Comparison of ENCODE assay signal across 8 mouse cellular contexts in genomic region chr17:34026221-34026620, GRCm38 (mm10). TPM values are rescaled to one million over a fixed set of nuclear protein-coding genes. Genes with fewer than 3 reads are reported as not detected.
A peak's percentile ranks its signal among the peaks of the same experiment; 100 is the strongest.
DNase-seq lines count a peak whose midpoint lies in the region; ATAC-seq and TF ChIP-seq lines count a peak whose summit lies in the region.

No protein-coding gene starts in this region.

- 42% methylated on average over 2 of the region's 2 CpGs for WGBS in lung, embryonic 15.5 days
- WGBS in hindbrain, embryonic 15.5 days: 18% methylated on average over 2 of the region's 2 CpGs

- DNase-seq in cerebellum, adult 11-12 months: peak; percentile 62
- no peak for DNase-seq in cerebellum, adult 9-11 months
- DNase-seq in lung, postnatal 36 days: no peak
- DNase-seq in spleen, postnatal 10 days (ENCODE audit: low spot score in 2 of 2): no peak
- DNase-seq in frontal cortex, postnatal 14 days (ENCODE audit: low spot score in 2 of 2): no peak

- ATAC-seq in lung, embryonic 15.5 days (ENCODE audit: borderline replicate concordance, extremely low read depth, low FRiP score, low TSS enrichment): no peak
- ATAC-seq in hindbrain, embryonic 15.5 days (ENCODE audit: low FRiP score, low read depth): no peak

- H3K9me3 ChIP-seq in lung, embryonic 15.5 days: no peaks in the 10 kb centered on the region
- H3K9me3 ChIP-seq in hindbrain, embryonic 15.5 days: no peaks in the 10 kb centered on the region

- peaks cover 22% of the 10 kb centered on the region for H3K79me2 ChIP-seq in myocyte (ENCODE audit: control insufficient read depth, insufficient read depth)

- H3K9ac ChIP-seq in lung, embryonic 15.5 days: no peak overlapping the region
- H3K9ac ChIP-seq in hindbrain, embryonic 15.5 days: peak overlapping the region; percentile 91; the same call in 1 of the 2 replicates

- H3K27ac ChIP-seq in lung, embryonic 15.5 days: no peak overlapping the region
- H3K27ac ChIP-seq in hindbrain, embryonic 15.5 days (replicated peaks): peak overlapping the region; percentile 98

- H3K4me2 ChIP-seq in lung, embryonic 15.5 days: peak overlapping the region; percentile 94
- H3K4me2 ChIP-seq in hindbrain, embryonic 15.5 days: peak overlapping the region; percentile 92
- H3K4me2 ChIP-seq in myocyte (ENCODE audit: low read depth): peak overlapping the region; percentile 18

- TF ChIP-seq POLR2A in myocyte (IDR thresholded peaks at IDR 0.05; ENCODE audit: insufficient read length, low read depth): no peak

- H3K4me1 ChIP-seq in lung, embryonic 15.5 days: peaks cover 65% of the 10 kb centered on the region
- peaks cover 77% of the 10 kb centered on the region for H3K4me1 ChIP-seq in hindbrain, embryonic 15.5 days (replicated peaks)

- peaks cover 40% of the 10 kb centered on the region for H3K36me3 ChIP-seq in lung, embryonic 15.5 days
- H3K36me3 ChIP-seq in hindbrain, embryonic 15.5 days: peaks cover 21% of the 10 kb centered on the region
- H3K36me3 ChIP-seq in myocyte (ENCODE audit: control insufficient read depth, insufficient read depth): peaks cover 12% of the 10 kb centered on the region

- H3K27me3 ChIP-seq in lung, embryonic 15.5 days: no peaks in the 10 kb centered on the region
- no peaks in the 10 kb centered on the region for H3K27me3 ChIP-seq in hindbrain, embryonic 15.5 days
- H3K27me3 ChIP-seq in myocyte (ENCODE audit: control insufficient read depth, insufficient read depth, insufficient read length): no peaks in the 10 kb centered on the region

- peak overlapping the region; percentile 88; the same call in 1 of the 2 replicates for H3K4me3 ChIP-seq in lung, embryonic 15.5 days
- peak overlapping the region; percentile 70 for H3K4me3 ChIP-seq in hindbrain, embryonic 15.5 days
- H3K4me3 ChIP-seq in myocyte: peak overlapping the region; percentile 51

- H3ac ChIP-seq in myocyte (ENCODE audit: control insufficient read depth, insufficient read length): no peak overlapping the region

TF ChIP-seq in myocyte, 11 proteins besides CTCF, POLR2A, EP300 and RAD21:
- TF ChIP-seq TCF12 (IDR thresholded peaks at IDR 0.05; ENCODE audit: insufficient read depth, poor library complexity, severe bottlenecking) (no peak), POLR2AphosphoS2 (IDR thresholded peaks at IDR 0.05; ENCODE audit: insufficient read length, low read depth) (peak; percentile 0)

RNA-seq across cellular contexts. Expression of gene H2-Ke6, which starts 1.6 kb away (rescaled TPM):
- 46.1 and 49.1 TPM in 2 replicates for polyA plus RNA-seq in lung, embryonic 15.5 days (2015; fragmentation: Nextera tagmentation; extraction: Ambion mirVana)
- polyA plus RNA-seq in hindbrain, embryonic 15.5 days (2015; fragmentation: Nextera tagmentation; extraction: Ambion mirVana): 64.8 and 71.9 TPM in 2 replicates
- polyA plus RNA-seq in myocyte (2012; fragmentation: generic; extraction: Trizol): 51.1 TPM

RNA-seq across cellular contexts. Expression of gene Ring1, which starts 1.7 kb away (rescaled TPM):
- polyA plus RNA-seq in lung, embryonic 15.5 days (2015; fragmentation: Nextera tagmentation; extraction: Ambion mirVana): 20.9 and 23.2 TPM in 2 replicates
- 22.1 and 24.9 TPM in 2 replicates for polyA plus RNA-seq in hindbrain, embryonic 15.5 days (2015; fragmentation: Nextera tagmentation; extraction: Ambion mirVana)
- 42.9 TPM for polyA plus RNA-seq in myocyte (2012; fragmentation: generic; extraction: Trizol)

RNA-seq across cellular contexts. Expression of gene Slc39a7, which starts 5.3 kb away (rescaled TPM):
- 192 and 205 TPM in 2 replicates for polyA plus RNA-seq in lung, embryonic 15.5 days (2015; fragmentation: Nextera tagmentation; extraction: Ambion mirVana)
- 166 and 176 TPM in 2 replicates for polyA plus RNA-seq in hindbrain, embryonic 15.5 days (2015; fragmentation: Nextera tagmentation; extraction: Ambion mirVana)
- polyA plus RNA-seq in myocyte (2012; fragmentation: generic; extraction: Trizol): 207 TPM

RNA-seq across cellular contexts. Expression of gene Rxrb, which starts 5.4 kb away (rescaled TPM):
- 47.5 and 56.0 TPM in 2 replicates for polyA plus RNA-seq in lung, embryonic 15.5 days (2015; fragmentation: Nextera tagmentation; extraction: Ambion mirVana)
- polyA plus RNA-seq in hindbrain, embryonic 15.5 days (2015; fragmentation: Nextera tagmentation; extraction: Ambion mirVana): 57.8 and 61.1 TPM in 2 replicates
- polyA plus RNA-seq in myocyte (2012; fragmentation: generic; extraction: Trizol): 45.8 TPM

RNA-seq across cellular contexts. Expression of gene Col11a2, which starts 13.0 kb away (rescaled TPM):
- polyA plus RNA-seq in lung, embryonic 15.5 days (2015; fragmentation: Nextera tagmentation; extraction: Ambion mirVana): 4.1 and 5.0 TPM in 2 replicates
- 4.5 and 5.4 TPM in 2 replicates for polyA plus RNA-seq in hindbrain, embryonic 15.5 days (2015; fragmentation: Nextera tagmentation; extraction: Ambion mirVana)
- 0.94 TPM for polyA plus RNA-seq in myocyte (2012; fragmentation: generic; extraction: Trizol)

Comparison
In these comparisons a context has a peak if more than half of its experiments do, and no peak if none do; other contexts are left out.
1. H3K4me2 ChIP-seq: peak in every context shown above with its lines; median percentile 94 in lung, embryonic 15.5 days; 92 in hindbrain, embryonic 15.5 days; 18 in myocyte.